Mouse (Mus musculus): ENCODE measurements around the gene Lamtor4. TPM values are rescaled to one million over a fixed set of nuclear protein-coding genes. Genes with fewer than 3 reads are reported as not detected.

Gene Lamtor4
- total RNA-seq, 4 experiments from 2014 or later: 51.1 to 57.2 (median 53.1) TPM

- DNase-seq (ENCODE audit: low spot score in 2 of 2): no peak
These were observed 4.8 kb downstream of the Lamtor4 start for GRCm38 (mm10) chr5:138260051-138260450.

- DNase-seq (ENCODE audit: low spot score in 2 of 2): no peak
These were observed 5.6 kb downstream of the Lamtor4 start for GRCm38 (mm10) chr5:138260834-138261233.

- DNase-seq (ENCODE audit: low spot score in 2 of 2): no peak
These were observed 6.7 kb downstream of the Lamtor4 start for GRCm38 (mm10) chr5:138262001-138262400.

GRCm38 (mm10) chr5:138262582-138263240 is 7.4 kb downstream of the Lamtor4 start:
- DNase-seq (ENCODE audit: low spot score in 2 of 2): no peak

- DNase-seq (ENCODE audit: low spot score in 2 of 2): peak; percentile 82 to 84
These were observed 8.3 kb downstream of the Lamtor4 start, which contains the start of gene BC037034 for GRCm38 (mm10) chr5:138263260-138264206. Gene BC037034, minus strand, starts transcription at chr5:138264033.

GRCm38 (mm10) chr5:138264207-138264578 is 8.9 kb downstream of the Lamtor4 start:
- DNase-seq (ENCODE audit: low spot score in 2 of 2): no peak

- no peak for DNase-seq (ENCODE audit: low spot score in 2 of 2)
These were observed 10.4 kb downstream of the Lamtor4 start for GRCm38 (mm10) chr5:138265712-138266111.

- DNase-seq (ENCODE audit: low spot score in 2 of 2): no peak
These were observed 11.8 kb downstream of the Lamtor4 start for GRCm38 (mm10) chr5:138267114-138267513.

- no peak for DNase-seq (ENCODE audit: low spot score in 2 of 2)
These were observed 13.7 kb downstream of the Lamtor4 start for GRCm38 (mm10) chr5:138268980-138269379.

GRCm38 (mm10) chr5:138271232-138271631 is 15.9 kb downstream of the Lamtor4 start:
- DNase-seq (ENCODE audit: low spot score in 2 of 2): no peak

GRCm38 (mm10) chr5:138272409-138272923 is 17.2 kb downstream of the Lamtor4 start, which contains the start of gene Gal3st4:
Gene Gal3st4, minus strand, starts transcription at chr5:138272840.
- DNase-seq (ENCODE audit: low spot score in 2 of 2): no peak

- DNase-seq (ENCODE audit: low spot score in 2 of 2): no peak
These were observed 18.9 kb downstream of the Lamtor4 start for GRCm38 (mm10) chr5:138274186-138274585.

GRCm38 (mm10) chr5:138275216-138276050 is 20.2 kb downstream of the Lamtor4 start:
- no peak for DNase-seq (ENCODE audit: low spot score in 2 of 2)

- DNase-seq (ENCODE audit: low spot score in 2 of 2): no peak
These were observed 22.7 kb downstream of the Lamtor4 start for GRCm38 (mm10) chr5:138277994-138278393.

GRCm38 (mm10) chr5:138279585-138280424 is 24.5 kb downstream of the Lamtor4 start, which contains the start of the genes Gm43720, Gpc2 and Stag3:
Gene Gm43720, minus strand, starts transcription at chr5:138279958.
Gene Gpc2, minus strand, starts transcription at chr5:138280005.
Gene Stag3, plus strand, starts transcription at chr5:138280240.
- peak; percentile 64 to 66 for DNase-seq (ENCODE audit: low spot score in 2 of 2)

GRCm38 (mm10) chr5:138280425-138280768 is 25.1 kb downstream of the Lamtor4 start:
- no peak for DNase-seq (ENCODE audit: low spot score in 2 of 2)

- no peak for DNase-seq (ENCODE audit: low spot score in 2 of 2)
These were observed 25.5 kb downstream of the Lamtor4 start for GRCm38 (mm10) chr5:138280829-138281228.

- no peak for DNase-seq (ENCODE audit: low spot score in 2 of 2)
These were observed 26.5 kb downstream of the Lamtor4 start for GRCm38 (mm10) chr5:138281798-138282197.

GRCm38 (mm10) chr5:138283540-138283939 is 28.3 kb downstream of the Lamtor4 start:
- no peak for DNase-seq (ENCODE audit: low spot score in 2 of 2)

GRCm38 (mm10) chr5:138287861-138288260 is 32.6 kb downstream of the Lamtor4 start:
- no peak for DNase-seq (ENCODE audit: low spot score in 2 of 2)

Measured in gastrocnemius, adult 8-10 months (tissue).